Mouse (Mus musculus) hindbrain, embryonic 14.5 days (tissue): ENCODE data around the gene Vmn2r5. TPM values are rescaled to one million over a fixed set of nuclear protein-coding genes. Genes with fewer than 3 reads are reported as not detected.
"Not testable (repeated sequence)": the region's sequence is repeated elsewhere in the genome, so short reads cannot be mapped to it uniquely, and the experiment has no call there.

Source experiments
- ATAC-seq: fragments of 200-750 bp; cut with Nextera tagmentation; 2 replicates; pipeline ENCODE4 v1.8.0; 2017; ENCODE audit warnings: moderate number of reproducible peaks, mild to moderate bottlenecking, moderate TSS enrichment, moderate library complexity; ENCODE audit not compliant: low FRiP score
- DNase-seq: peaks from one replicate; pipeline ENCODE4 v3.0.0-alpha.2; 2015; ENCODE audit warnings: low spot score
- H3K27ac ChIP-seq: fragments of 300-500 bp; sonication (generic); 2 replicates; pipeline ENCODE4 v1.5.1; 2014; ENCODE audit warnings: mild to moderate bottlenecking, moderate library complexity
- H3K27me3 ChIP-seq: fragments of 300-500 bp; sonication (generic); 2 replicates; pipeline ENCODE4 v1.6.1; 2014; ENCODE audit warnings: mild to moderate bottlenecking, low read length, mixed read lengths; ENCODE audit not compliant: control insufficient read depth, insufficient read depth
- H3K36me3 ChIP-seq: fragments of 300-500 bp; sonication (generic); replicated peaks from 2 replicates; pipeline ENCODE4 v1.6.1; 2014; ENCODE audit not compliant: control insufficient read depth, insufficient read depth
- H3K4me1 ChIP-seq: fragments of 300-500 bp; sonication (generic); replicated peaks from 2 replicates; pipeline ENCODE4 v1.6.1; 2014; ENCODE audit warnings: antibody characterized with exemption, low read length, mixed read lengths; ENCODE audit not compliant: control insufficient read depth, insufficient read depth
- H3K4me2 ChIP-seq: fragments of 300-500 bp; sonication (generic); replicated peaks from 2 replicates; pipeline ENCODE4 v1.6.1; 2014; ENCODE audit warnings: mild to moderate bottlenecking, moderate library complexity
- H3K4me3 ChIP-seq: fragments of 300-500 bp; sonication (generic); replicated peaks from 2 replicates; pipeline ENCODE4 v1.5.1; 2014; ENCODE audit warnings: mild to moderate bottlenecking, low read length
- H3K9ac ChIP-seq: fragments of 300-500 bp; sonication (generic); 2 replicates; pipeline ENCODE4 v1.6.1; 2014
- H3K9me3 ChIP-seq: fragments of 300-500 bp; sonication (generic); 2 replicates; pipeline ENCODE4 v1.6.1; 2016; ENCODE audit warnings: low read length; ENCODE audit not compliant: control insufficient read depth
- WGBS: fragments of 180-500 bp; shearing (Covaris S2); extraction: QIAGEN DNeasy Blood & Tissue Kit; methylation state at CpG from one replicate; pipeline ENCODE4 v1.1.7; 2014; 5-methylcytosine and 5-hydroxymethylcytosine counted together
- polyA plus RNA-seq: library from polyadenylated mRNA; unstranded; fragments of >200 nt; fragmentation: Nextera tagmentation; extraction: Ambion mirVana; gene quantifications from 2 replicates; pipeline ENCODE4 v1.2.1, GENCODE M21; 2014

Gene Vmn2r5
- polyA plus RNA-seq, result not detected in 2 replicates

GRCm38 (mm10) chr3:64509742-64510141 lies at the start of gene Vmn2r5:
Gene Vmn2r5, minus strand, starts transcription at chr3:64509842.
- WGBS, result no CpG with 5 or more reads among the region's 2 CpGs
- H3K4me1 ChIP-seq, DNase-seq, H3K9ac ChIP-seq, H3K36me3 ChIP-seq, ATAC-seq, H3K9me3 ChIP-seq, H3K4me2 ChIP-seq, H3K27ac ChIP-seq, H3K4me3 ChIP-seq, H3K27me3 ChIP-seq: not testable (repeated sequence)

GRCm38 (mm10) chr3:64523585-64523984 lies 13.9 kb upstream of the Vmn2r5 start:
- not testable (repeated sequence) for DNase-seq, H3K4me2 ChIP-seq, H3K27ac ChIP-seq, H3K4me3 ChIP-seq, H3K9me3 ChIP-seq, H3K27me3 ChIP-seq, H3K4me1 ChIP-seq, H3K9ac ChIP-seq, H3K36me3 ChIP-seq, ATAC-seq
- 94% methylated on average over 1 of the region's 1 CpGs for WGBS

Other genes with a start within 250 kb of the Vmn2r5 start
- gene Vmn2r3, start 220.1 kb downstream of the Vmn2r5 start, polyA plus RNA-seq, result 0.04 TPM in 1 of 2 replicates, not detected in the other
- gene Vmn2r4, start 94.5 kb downstream of the Vmn2r5 start, polyA plus RNA-seq, result not detected in 2 replicates
- gene Vmn2r6, start 56.0 kb upstream of the Vmn2r5 start, polyA plus RNA-seq, result not detected in 2 replicates